Mouse (Mus musculus): ENCODE data around the gene B9d2.
"Not testable (repeated sequence)": the region's sequence is repeated elsewhere in the genome, so short reads cannot be mapped to it uniquely, and the experiment has no call there.

The B9d2 gene

DNA sequence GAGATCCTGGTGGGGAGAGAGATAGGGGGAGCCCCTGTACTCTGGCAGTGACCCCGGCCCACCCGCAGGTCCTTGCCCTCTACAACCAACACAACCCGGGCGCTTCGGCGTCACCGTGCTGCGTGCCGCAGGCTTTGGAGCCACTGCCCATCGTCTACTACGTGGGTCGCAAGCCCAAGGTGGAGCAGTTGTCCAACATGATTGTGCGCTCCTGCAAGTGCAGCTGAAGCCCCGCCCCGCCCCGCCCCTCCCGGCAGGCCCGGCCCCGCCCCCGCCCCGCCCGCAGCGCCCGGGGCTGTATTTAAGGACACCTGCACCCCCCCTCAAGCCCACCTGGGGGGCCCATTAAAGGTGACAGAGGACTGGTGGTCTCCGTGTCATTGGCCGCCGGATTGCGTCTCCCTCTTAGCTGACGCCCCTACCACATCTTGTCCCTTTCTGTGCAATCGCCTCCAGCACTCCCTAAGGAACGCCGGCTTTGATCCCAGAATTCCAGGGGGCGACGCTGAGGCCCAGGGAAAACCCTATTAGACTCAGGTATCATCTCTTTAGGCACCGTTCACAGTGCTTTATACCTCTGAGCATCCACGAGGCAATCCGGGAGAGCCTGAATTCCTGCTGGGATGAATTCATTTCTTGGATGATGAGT, 24.3 kb downstream of the B9d2 start:
- DNase-seq (ENCODE audit: low read depth, low spot score): no peak

DNA sequence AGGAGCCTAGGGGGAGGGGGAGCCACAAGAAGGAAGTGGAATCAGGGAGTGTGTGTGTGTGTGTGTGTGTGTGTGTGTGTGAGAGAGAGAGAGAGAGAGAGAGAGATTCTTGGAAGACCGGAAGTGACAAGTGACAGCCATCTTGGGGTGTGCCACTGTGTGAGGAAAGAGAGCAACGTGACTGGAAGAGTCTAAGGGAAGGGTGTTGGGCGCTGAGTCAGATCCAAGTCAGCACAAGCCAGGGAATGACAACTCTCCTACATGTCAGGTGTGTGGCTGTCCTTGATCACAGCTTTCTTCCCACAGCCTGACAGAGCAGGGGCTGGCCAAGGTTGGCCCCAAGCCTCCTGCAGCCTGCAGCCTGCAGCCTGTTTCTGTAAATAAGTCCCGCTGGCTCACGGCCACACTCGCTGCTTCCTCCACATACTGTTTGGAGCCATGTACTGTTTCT, 25.2 kb downstream of the B9d2 start:
- peak; percentile 58 for DNase-seq (ENCODE audit: low read depth, low spot score)

- no peak for DNase-seq (ENCODE audit: low read depth, low spot score)
Observed at GRCm38 (mm10) chr7:25706578-25707170, 26.1 kb downstream of the B9d2 start.

GRCm38 (mm10) chr7:25707581-25708292, 27.2 kb downstream of the B9d2 start:
- DNase-seq (ENCODE audit: low read depth, low spot score): no peak

DNA sequence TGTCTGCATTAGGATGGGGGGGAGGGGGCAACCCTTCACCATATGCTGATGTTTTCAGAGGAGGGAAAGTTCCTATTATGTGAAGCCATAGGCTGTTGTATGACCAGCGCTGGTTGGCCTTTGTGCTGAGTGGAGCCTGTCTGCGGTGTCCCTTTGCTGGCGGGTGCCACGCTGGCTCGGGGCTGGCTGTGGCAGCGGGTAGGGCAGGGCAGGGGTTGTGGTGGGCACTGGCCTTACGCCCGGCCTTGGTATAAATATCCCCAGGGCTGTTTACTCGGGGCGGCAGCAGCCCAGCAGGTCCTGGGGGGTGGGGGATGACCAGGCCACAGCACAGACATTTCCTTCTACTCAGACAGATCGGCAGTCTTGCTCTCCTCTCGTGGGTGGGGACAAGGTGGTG, 29.4 kb downstream of the B9d2 start:
- no peak for DNase-seq (ENCODE audit: low read depth, low spot score)

GRCm38 (mm10) chr7:25710519-25711130, 30.0 kb downstream of the B9d2 start:
- DNase-seq (ENCODE audit: low read depth, low spot score): no peak

- DNase-seq (ENCODE audit: low read depth, low spot score): no peak
Observed at GRCm38 (mm10) chr7:25711165-25711564, 30.6 kb downstream of the B9d2 start.

- DNase-seq (ENCODE audit: low read depth, low spot score): peak; percentile 58
Observed at GRCm38 (mm10) chr7:25711731-25712197, 31.2 kb downstream of the B9d2 start.

DNA sequence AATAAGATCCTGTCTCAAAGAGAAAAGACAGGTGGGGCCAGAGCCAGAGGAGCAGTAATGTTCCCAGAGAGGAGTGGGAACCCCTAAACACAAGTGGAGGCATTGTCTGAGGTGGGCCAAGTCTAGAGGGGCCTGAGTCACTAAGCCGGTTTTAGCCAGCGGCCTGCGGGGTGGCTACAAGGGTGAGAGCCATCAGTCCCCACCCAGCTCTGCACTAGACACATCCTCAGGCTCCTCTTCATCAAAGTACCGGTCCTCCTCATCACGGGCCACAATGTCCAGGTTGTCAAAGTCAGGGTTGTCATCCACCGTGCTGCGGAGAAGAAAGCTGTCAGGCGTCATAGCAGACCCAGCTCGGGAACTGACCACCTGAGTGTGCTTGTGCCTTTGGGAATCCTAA, 32.2 kb downstream of the B9d2 start:
- DNase-seq (ENCODE audit: low read depth, low spot score): no peak

- DNase-seq (ENCODE audit: low read depth, low spot score): no peak
Observed at GRCm38 (mm10) chr7:25714581-25714980, 34.0 kb downstream of the B9d2 start.

DNA sequence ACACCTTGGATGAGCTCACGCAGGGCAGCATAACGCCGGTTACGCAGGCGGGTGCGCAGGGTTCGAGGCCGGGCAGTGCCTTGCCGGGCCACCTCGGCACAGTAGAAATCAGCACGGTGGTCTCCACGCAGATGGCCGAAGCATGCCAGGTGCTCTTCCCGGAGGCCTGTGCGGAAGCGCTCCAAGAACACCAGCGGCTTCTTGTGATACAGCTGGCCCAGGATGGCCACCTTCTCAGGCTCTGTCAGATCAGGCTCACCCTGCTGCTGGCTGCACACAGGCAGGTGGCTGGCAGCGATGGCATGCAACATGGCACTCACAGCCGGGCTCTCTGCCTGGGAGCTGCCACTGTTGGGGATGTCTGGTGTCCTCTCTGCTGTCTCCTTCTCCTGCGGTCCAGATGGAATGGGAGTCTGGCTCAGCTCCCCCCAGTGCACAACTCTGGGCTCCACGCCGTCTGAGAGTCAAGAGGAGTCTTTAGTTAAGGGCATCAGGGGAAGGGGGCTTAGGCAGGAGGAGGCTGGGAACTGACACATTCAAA, 35.2 kb downstream of the B9d2 start:
- DNase-seq (ENCODE audit: low read depth, low spot score): no peak

- no peak for DNase-seq (ENCODE audit: low read depth, low spot score)
Observed at GRCm38 (mm10) chr7:25717478-25717877, 36.9 kb downstream of the B9d2 start.

DNA sequence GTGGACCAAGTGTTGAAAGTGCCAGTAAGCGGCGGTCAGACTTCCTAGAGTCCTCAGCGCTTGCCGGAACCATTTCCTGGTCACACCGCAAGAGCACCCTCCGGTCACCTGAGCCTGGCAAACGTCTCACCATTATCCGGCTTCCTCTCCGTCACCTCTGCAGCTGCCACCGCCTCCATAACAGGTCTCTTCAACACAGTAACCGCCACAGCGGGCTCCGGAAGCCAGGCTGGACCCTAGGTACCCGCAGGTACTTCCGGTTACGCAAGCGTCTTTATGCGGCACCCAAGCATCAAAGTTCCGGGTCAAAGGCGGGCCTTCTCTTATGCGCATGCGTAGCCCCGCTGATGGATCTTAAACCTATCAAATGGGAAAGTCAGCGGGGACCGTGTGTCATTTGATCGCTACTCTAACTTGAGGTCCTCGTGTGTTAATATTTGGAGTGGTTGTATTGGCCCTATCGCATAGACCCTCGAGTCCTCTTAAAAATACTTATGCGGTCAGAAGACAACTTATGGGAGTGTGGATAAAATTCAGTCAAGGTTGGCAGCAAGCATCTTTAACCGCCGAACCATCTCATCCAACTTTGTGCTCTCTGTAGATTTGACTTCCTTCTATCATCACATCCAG, 38.3 kb downstream of the B9d2 start, which contains the start of gene Ccdc97:
Ccdc97 (minus strand) TSS at position 301 of the 630 bp plus-strand sequence.
- peak; percentile 97 for DNase-seq (ENCODE audit: low read depth, low spot score)

DNA sequence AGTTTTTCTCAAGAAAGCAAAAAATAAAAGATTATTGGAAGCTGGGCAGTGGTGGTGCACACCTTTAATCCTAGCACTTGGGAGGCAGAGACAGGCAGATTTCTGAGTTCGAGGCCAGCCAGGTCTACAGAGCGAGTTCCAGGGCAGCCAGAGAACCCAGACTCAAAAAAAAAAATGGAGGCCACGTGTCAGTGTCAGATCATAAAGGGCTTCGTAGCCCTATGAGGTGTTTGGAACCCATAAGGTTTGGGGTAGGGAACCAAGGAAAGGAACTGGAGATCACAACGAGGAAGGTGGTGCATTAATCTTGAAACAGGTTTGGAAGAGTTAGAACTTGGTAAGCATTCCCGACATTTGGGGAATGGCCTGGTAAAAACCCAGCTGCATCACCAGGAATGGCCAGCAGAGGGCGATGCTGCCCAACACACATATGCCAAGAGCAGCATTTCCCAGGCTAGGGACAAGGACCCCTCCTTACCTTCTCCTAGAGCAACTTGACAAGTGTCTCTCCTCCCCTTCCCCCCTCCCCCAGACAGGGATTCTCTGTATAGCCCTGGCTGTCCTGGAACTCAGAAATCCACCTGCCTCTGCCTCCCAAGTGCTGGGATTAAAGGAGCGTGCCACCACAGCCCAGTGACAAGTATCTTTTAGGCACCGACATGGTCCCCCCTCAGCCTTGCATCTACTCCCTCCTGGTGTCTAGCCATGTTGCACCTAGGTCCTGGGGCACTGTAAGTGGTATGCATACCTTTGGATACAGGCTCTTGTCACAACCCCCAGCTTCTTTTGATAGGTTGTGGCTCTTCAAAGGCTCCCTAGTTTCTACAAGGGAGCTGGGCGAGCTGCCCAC, 39.4 kb downstream of the B9d2 start:
- no peak for DNase-seq (ENCODE audit: low read depth, low spot score)

GRCm38 (mm10) chr7:25720760-25721159, 40.2 kb downstream of the B9d2 start:
- DNase-seq (ENCODE audit: low read depth, low spot score): no peak

- DNase-seq (ENCODE audit: low read depth, low spot score): not testable (repeated sequence)
Observed at GRCm38 (mm10) chr7:25721776-25722175, 41.2 kb downstream of the B9d2 start.

- no peak for DNase-seq (ENCODE audit: low read depth, low spot score)
Observed at GRCm38 (mm10) chr7:25725886-25726285, 45.3 kb downstream of the B9d2 start.

- no peak for DNase-seq (ENCODE audit: low read depth, low spot score)
Observed at GRCm38 (mm10) chr7:25727800-25728199, 47.2 kb downstream of the B9d2 start.

DNA sequence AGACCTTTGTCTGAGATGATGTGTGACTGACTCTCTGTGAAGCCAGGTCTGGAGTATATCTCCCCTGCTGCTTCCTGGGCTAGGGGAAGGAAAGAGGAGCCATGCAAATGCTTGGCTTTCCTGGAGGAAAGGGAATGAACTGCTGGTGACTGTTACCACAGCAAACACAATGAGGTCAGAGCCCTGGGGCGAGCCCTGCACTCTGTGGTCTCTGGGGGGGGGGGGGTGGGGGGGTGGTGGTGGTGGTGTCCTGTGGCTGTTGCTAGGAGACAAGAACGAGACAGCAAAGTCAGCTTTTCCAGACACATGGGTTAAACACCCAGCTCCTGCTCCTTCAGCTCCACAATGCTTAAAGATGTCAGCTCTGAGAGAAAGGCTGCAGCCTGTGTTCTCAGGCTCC, 48.8 kb downstream of the B9d2 start:
- DNase-seq (ENCODE audit: low read depth, low spot score): no peak

DNA sequence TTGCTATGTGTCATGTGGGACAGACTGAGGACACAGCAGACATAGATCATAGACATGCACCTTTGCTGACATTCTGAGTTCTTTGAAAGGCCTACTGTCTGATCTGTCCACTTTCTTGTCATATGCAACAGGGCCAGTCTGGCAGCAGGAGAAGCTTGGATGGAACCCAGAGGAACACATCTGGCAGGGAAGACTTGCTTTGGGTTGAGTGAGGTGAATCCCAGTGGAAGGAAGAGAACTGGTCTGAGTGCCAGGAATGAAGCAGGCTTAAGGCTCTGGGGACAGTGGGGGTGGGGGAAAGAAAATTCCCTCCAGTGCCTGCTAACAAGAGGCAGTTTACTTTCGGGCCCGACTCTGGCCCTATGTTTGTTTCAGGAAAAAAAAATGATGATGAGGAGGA, 49.3 kb downstream of the B9d2 start:
- DNase-seq (ENCODE audit: low read depth, low spot score): no peak

Measured in telencephalon, adult 2 months (tissue).